Mouse (Mus musculus): Measurements from ENCODE around the gene Gm17359.

- TF ChIP-seq POLR2A (IDR thresholded peaks at IDR 0.05; ENCODE audit: borderline replicate concordance, extremely low read depth, insufficient read depth, insufficient read length, poor library complexity, severe bottlenecking) (no peak), CTCF (IDR thresholded peaks at IDR 0.05; ENCODE audit: borderline replicate concordance, extremely low read depth, insufficient read depth, insufficient read length) (no peak)
These were observed 78.6 kb downstream of the Gm17359 start for GRCm38 (mm10) chr3:79415081-79415480.

All from brain, embryonic 14.5 days (tissue).